Mouse (Mus musculus): ENCODE data around the gene Il24. TPM values are rescaled to one million over a fixed set of nuclear protein-coding genes. Genes with fewer than 3 reads are reported as not detected.

The Il24 gene
- polyA plus RNA-seq (2015; fragmentation: Nextera tagmentation; extraction: Ambion mirVana) = not detected in 2 replicates

- Histone ChIP-seq H3K27ac (ENCODE audit: low read length) (no peak within 1 kb of the TSS), H3K36me3 (ENCODE audit: control insufficient read depth, insufficient read depth, low read length) (no peaks in the 10 kb centered on the region), H3K4me2 (ENCODE audit: low read depth, low read length) (no peak within 1 kb of the TSS), H3K9ac (ENCODE audit: low read depth, low read length) (no peak within 1 kb of the TSS), H3K4me3 (ENCODE audit: low read length) (no peak within 1 kb of the TSS), H3K9me3 (ENCODE audit: control insufficient read depth, low read length) (no peaks in the 10 kb centered on the region), H3K4me1 (ENCODE audit: control insufficient read depth, insufficient read depth, low read length) (no peaks in the 10 kb centered on the region), H3K27me3 (replicated peaks; ENCODE audit: control insufficient read depth, insufficient read depth, low read length) (no peaks in the 10 kb centered on the region)
- ATAC-seq = no peak
Measured at GRCm38 (mm10) chr1:130887354-130887753, at the start of gene Il24. TSS of gene Il24 (minus strand) at chr1:130887454.

- H3K4me2 ChIP-seq (ENCODE audit: low read depth, low read length) = no peak overlapping the region
- 39% methylated on average over 6 of the region's 6 CpGs for WGBS
- 0 out of 2 replicates have a peak, but pooled peaks cover 2% of the 10 kb centered on the region for H3K4me1 ChIP-seq (ENCODE audit: control insufficient read depth, insufficient read depth, low read length)
- ATAC-seq = no peak
- no peaks in the 10 kb centered on the region for H3K27me3 ChIP-seq (replicated peaks; ENCODE audit: control insufficient read depth, insufficient read depth, low read length)
- H3K9me3 ChIP-seq (ENCODE audit: control insufficient read depth, low read length) = no peaks in the 10 kb centered on the region
- H3K4me3 ChIP-seq (ENCODE audit: low read length) = no peak overlapping the region
- no peaks in the 10 kb centered on the region for H3K36me3 ChIP-seq (ENCODE audit: control insufficient read depth, insufficient read depth, low read length)
- no peak overlapping the region for H3K9ac ChIP-seq (ENCODE audit: low read depth, low read length)
- H3K27ac ChIP-seq (ENCODE audit: low read length) = no peak overlapping the region
Measured at GRCm38 (mm10) chr1:130936351-130936750, 49.1 kb upstream of the Il24 start.

GRCm38 (mm10) chr1:130926484-130926883 is 39.2 kb upstream of the Il24 start:
- H3K4me2 ChIP-seq (ENCODE audit: low read depth, low read length) = no peak overlapping the region
- no peak overlapping the region for H3K27ac ChIP-seq (ENCODE audit: low read length)
- H3K9me3 ChIP-seq (ENCODE audit: control insufficient read depth, low read length) = no peaks in the 10 kb centered on the region
- H3K36me3 ChIP-seq (ENCODE audit: control insufficient read depth, insufficient read depth, low read length) = no peaks in the 10 kb centered on the region
- no peak for ATAC-seq
- H3K27me3 ChIP-seq (replicated peaks; ENCODE audit: control insufficient read depth, insufficient read depth, low read length) = no peaks in the 10 kb centered on the region
- H3K9ac ChIP-seq (ENCODE audit: low read depth, low read length) = no peak overlapping the region
- H3K4me3 ChIP-seq (ENCODE audit: low read length) = no peak overlapping the region
- no peaks in the 10 kb centered on the region for H3K4me1 ChIP-seq (ENCODE audit: control insufficient read depth, insufficient read depth, low read length)

- H3K4me1 ChIP-seq (ENCODE audit: control insufficient read depth, insufficient read depth, low read length) = no peaks in the 10 kb centered on the region
- H3K27me3 ChIP-seq (replicated peaks; ENCODE audit: control insufficient read depth, insufficient read depth, low read length) = no peaks in the 10 kb centered on the region
- no peak overlapping the region for H3K27ac ChIP-seq (ENCODE audit: low read length)
- no peaks in the 10 kb centered on the region for H3K9me3 ChIP-seq (ENCODE audit: control insufficient read depth, low read length)
- ATAC-seq = no peak
- H3K9ac ChIP-seq (ENCODE audit: low read depth, low read length) = no peak overlapping the region
- no peak overlapping the region for H3K4me2 ChIP-seq (ENCODE audit: low read depth, low read length)
- H3K36me3 ChIP-seq (ENCODE audit: control insufficient read depth, insufficient read depth, low read length) = no peaks in the 10 kb centered on the region
- WGBS = 20% methylated on average over 1 of the region's 1 CpGs
- no peak overlapping the region for H3K4me3 ChIP-seq (ENCODE audit: low read length)
Measured at GRCm38 (mm10) chr1:130918323-130918980, 31.2 kb upstream of the Il24 start.

- Histone ChIP-seq H3K9me3 (ENCODE audit: control insufficient read depth, low read length) (no peaks in the 10 kb centered on the region), H3K27ac (ENCODE audit: low read length) (no peak within 1 kb of the TSS), H3K4me2 (ENCODE audit: low read depth, low read length) (no peak within 1 kb of the TSS), H3K27me3 (replicated peaks; ENCODE audit: control insufficient read depth, insufficient read depth, low read length) (no peaks in the 10 kb centered on the region), H3K9ac (ENCODE audit: low read depth, low read length) (no peak within 1 kb of the TSS), H3K4me3 (ENCODE audit: low read length) (no peak within 1 kb of the TSS), H3K4me1 (ENCODE audit: control insufficient read depth, insufficient read depth, low read length) (no peaks in the 10 kb centered on the region), H3K36me3 (ENCODE audit: control insufficient read depth, insufficient read depth, low read length) (no peaks in the 10 kb centered on the region)
- WGBS = 84% methylated on average over 12 of the region's 12 CpGs
- no peak for ATAC-seq
Measured at GRCm38 (mm10) chr1:130911401-130912010, 24.3 kb upstream of the Il24 start, which contains the start of gene Il20. TSS of gene Il20 (minus strand) at chr1:130911451.

GRCm38 (mm10) chr1:130902505-130902904 is 15.3 kb upstream of the Il24 start:
- H3K4me2 ChIP-seq (ENCODE audit: low read depth, low read length) = no peak overlapping the region
- no peaks in the 10 kb centered on the region for H3K36me3 ChIP-seq (ENCODE audit: control insufficient read depth, insufficient read depth, low read length)
- 79% methylated on average over 7 of the region's 7 CpGs for WGBS
- H3K4me3 ChIP-seq (ENCODE audit: low read length) = no peak overlapping the region
- no peaks in the 10 kb centered on the region for H3K27me3 ChIP-seq (replicated peaks; ENCODE audit: control insufficient read depth, insufficient read depth, low read length)
- no peak for ATAC-seq
- H3K9ac ChIP-seq (ENCODE audit: low read depth, low read length) = no peak overlapping the region
- H3K27ac ChIP-seq (ENCODE audit: low read length) = no peak overlapping the region
- H3K4me1 ChIP-seq (ENCODE audit: control insufficient read depth, insufficient read depth, low read length) = no peaks in the 10 kb centered on the region
- H3K9me3 ChIP-seq (ENCODE audit: control insufficient read depth, low read length) = no peaks in the 10 kb centered on the region

- H3K4me3 ChIP-seq (ENCODE audit: low read length) = no peak overlapping the region
- 69% methylated on average over 6 of the region's 6 CpGs for WGBS
- no peaks in the 10 kb centered on the region for H3K27me3 ChIP-seq (replicated peaks; ENCODE audit: control insufficient read depth, insufficient read depth, low read length)
- no peaks in the 10 kb centered on the region for H3K36me3 ChIP-seq (ENCODE audit: control insufficient read depth, insufficient read depth, low read length)
- no peaks in the 10 kb centered on the region for H3K4me1 ChIP-seq (ENCODE audit: control insufficient read depth, insufficient read depth, low read length)
- H3K9ac ChIP-seq (ENCODE audit: low read depth, low read length) = no peak overlapping the region
- ATAC-seq = no peak
- no peaks in the 10 kb centered on the region for H3K9me3 ChIP-seq (ENCODE audit: control insufficient read depth, low read length)
- no peak overlapping the region for H3K4me2 ChIP-seq (ENCODE audit: low read depth, low read length)
- H3K27ac ChIP-seq (ENCODE audit: low read length) = no peak overlapping the region
Measured at GRCm38 (mm10) chr1:130894468-130894867, 7.2 kb upstream of the Il24 start.

- WGBS = 71% methylated on average over 9 of the region's 9 CpGs
- no peaks in the 10 kb centered on the region for H3K4me1 ChIP-seq (ENCODE audit: control insufficient read depth, insufficient read depth, low read length)
- no peak overlapping the region for H3K4me3 ChIP-seq (ENCODE audit: low read length)
- H3K9ac ChIP-seq (ENCODE audit: low read depth, low read length) = no peak overlapping the region
- no peaks in the 10 kb centered on the region for H3K9me3 ChIP-seq (ENCODE audit: control insufficient read depth, low read length)
- no peaks in the 10 kb centered on the region for H3K36me3 ChIP-seq (ENCODE audit: control insufficient read depth, insufficient read depth, low read length)
- no peak overlapping the region for H3K4me2 ChIP-seq (ENCODE audit: low read depth, low read length)
- H3K27me3 ChIP-seq (replicated peaks; ENCODE audit: control insufficient read depth, insufficient read depth, low read length) = no peaks in the 10 kb centered on the region
- no peak overlapping the region for H3K27ac ChIP-seq (ENCODE audit: low read length)
- no peak for ATAC-seq
Measured at GRCm38 (mm10) chr1:130893329-130894040, 6.2 kb upstream of the Il24 start.

- no peak for ATAC-seq
Measured at GRCm38 (mm10) chr1:130892446-130892845, 5.2 kb upstream of the Il24 start.

More at GRCm38 (mm10) chr1:130892446-130892845, 5.2 kb upstream of the Il24 start:
- no peak overlapping the region for H3K27ac ChIP-seq (ENCODE audit: low read length)
- no peaks in the 10 kb centered on the region for H3K4me1 ChIP-seq (ENCODE audit: control insufficient read depth, insufficient read depth, low read length)
- no peaks in the 10 kb centered on the region for H3K27me3 ChIP-seq (replicated peaks; ENCODE audit: control insufficient read depth, insufficient read depth, low read length)
- H3K9ac ChIP-seq (ENCODE audit: low read depth, low read length) = no peak overlapping the region
- no peaks in the 10 kb centered on the region for H3K36me3 ChIP-seq (ENCODE audit: control insufficient read depth, insufficient read depth, low read length)
- no peaks in the 10 kb centered on the region for H3K9me3 ChIP-seq (ENCODE audit: control insufficient read depth, low read length)
- 67% methylated on average over 1 of the region's 1 CpGs for WGBS
- H3K4me2 ChIP-seq (ENCODE audit: low read depth, low read length) = no peak overlapping the region
- H3K4me3 ChIP-seq (ENCODE audit: low read length) = no peak overlapping the region

Measured in intestine, embryonic 16.5 days (tissue).